Mouse (Mus musculus) E14TG2a.4 (cell line): ENCODE measurements around the gene Smarcc1.
A peak's percentile ranks its signal among the peaks of the same experiment; 100 is the strongest.

Experiments
- CTCF ChIP-seq: conservative IDR thresholded peaks from 2 replicates; pipeline ENCODE4 v1.5.1; 2014; ENCODE audit warnings: low read length
- NANOG ChIP-seq: IDR thresholded peaks from 2 replicates; pipeline ENCODE4 v1.6.1; 2014; ENCODE audit warnings: borderline replicate concordance, low read length, mixed read lengths
- POU5F1 ChIP-seq: IDR thresholded peaks from 2 replicates; pipeline ENCODE4 v1.6.1; 2014; ENCODE audit warnings: low read length, borderline replicate concordance

DNA sequence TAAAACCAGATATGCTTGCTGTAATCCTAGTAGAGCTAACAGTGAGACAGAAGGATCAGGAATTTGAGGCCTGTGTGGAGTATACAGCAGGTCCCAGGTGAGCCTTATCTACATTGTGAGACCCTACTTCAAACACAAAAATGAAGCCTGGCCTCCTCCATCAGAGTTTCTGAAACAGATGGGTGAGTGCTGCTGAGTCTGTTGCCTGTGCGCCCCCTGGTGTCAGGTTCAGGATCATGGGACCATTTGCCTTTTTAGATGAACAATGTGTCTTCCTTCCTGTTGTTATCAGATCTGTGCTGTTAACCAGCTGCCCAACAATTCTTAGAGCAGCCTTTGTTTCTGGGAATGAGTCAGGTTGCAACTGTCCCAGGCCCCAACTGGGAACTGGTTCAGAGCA lies 45.7 kb upstream of the Smarcc1 start:
- TF ChIP-seq CTCF, result peak; percentile 69
- no peak for TF ChIP-seq NANOG
- no peak for TF ChIP-seq POU5F1
